ENCODE assay signal across 18 mouse cellular contexts in genomic region chr1:156471955-156472354, GRCm38 (mm10). TPM values are rescaled to one million over a fixed set of nuclear protein-coding genes. Genes with fewer than 3 reads are reported as not detected.
DNase-seq lines count a peak whose midpoint lies in the region; ATAC-seq and TF ChIP-seq lines count a peak whose summit lies in the region.
"Had no signal": no experiment of that assay in that cellular context is flagged by ENCODE, and none has a peak within 500 bp of the region (broad histone marks: within the 10 kb centered on the region; RNA-seq: fewer than 3 reads in every experiment).

No protein-coding gene starts in this region.

- peak overlapping the region; percentile 84 for H3K4me2 ChIP-seq in heart, embryonic 15.5 days
- H3K4me2 ChIP-seq in lung, embryonic 16.5 days (ENCODE audit: low read depth, low read length) = peak overlapping the region; percentile 26
- peak overlapping the region; percentile 94 for H3K4me2 ChIP-seq in intestine, postnatal 0 days (replicated peaks; ENCODE audit: low read depth)
- peak overlapping the region; percentile 58; the same call in 1 of the 2 replicates for H3K4me2 ChIP-seq in stomach, embryonic 15.5 days

- no peak for DNase-seq in heart, adult 8-10 months (ENCODE audit: low spot score)
- DNase-seq in lung, adult 18-20 months = no peak
- DNase-seq in layer of hippocampus, postnatal 36 days = no peak
- no peak for DNase-seq in midbrain, embryonic 10.5 days (ENCODE audit: low spot score)
- DNase-seq: adrenal gland, postnatal 36 days; cerebellum, adult 2 months; gastrocnemius, postnatal 25 days; kidney, postnatal 36 days; retina, postnatal 1 day; thymus, postnatal 25 days had no signal

- H3K27ac ChIP-seq in heart, embryonic 15.5 days = peak overlapping the region; percentile 72; the same call in 1 of the 2 replicates
- H3K27ac ChIP-seq in lung, embryonic 16.5 days (ENCODE audit: low read length) = 0 out of 2 replicates have a peak overlapping the region, but pooled peaks have one; percentile 0
- peak overlapping the region; percentile 58 for H3K27ac ChIP-seq in intestine, postnatal 0 days (ENCODE audit: low read depth, low read length)
- peak overlapping the region; percentile 60 for H3K27ac ChIP-seq in stomach, embryonic 15.5 days
- no peak overlapping the region for H3K27ac ChIP-seq in midbrain, embryonic 10.5 days (replicated peaks)
- H3K27ac ChIP-seq: hindbrain, embryonic 13.5 days; midbrain, embryonic 15.5 days; neural tube, embryonic 13.5 days had no signal

- H3K4me3 ChIP-seq in heart, embryonic 15.5 days = peak overlapping the region; percentile 79
- H3K4me3 ChIP-seq in lung, embryonic 16.5 days (ENCODE audit: low read length) = no peak overlapping the region
- no peak overlapping the region for H3K4me3 ChIP-seq in intestine, postnatal 0 days (ENCODE audit: low read depth, low read length)
- H3K4me3 ChIP-seq in stomach, embryonic 15.5 days (replicated peaks) = peak overlapping the region; percentile 81; the same call in 1 of the 2 replicates
- H3K4me3 ChIP-seq in midbrain, embryonic 10.5 days = no peak overlapping the region
- H3K4me3 ChIP-seq: hindbrain, embryonic 13.5 days had no signal

- H3K36me3 ChIP-seq in heart, embryonic 15.5 days = no peaks in the 10 kb centered on the region
- H3K36me3 ChIP-seq in lung, embryonic 16.5 days (ENCODE audit: control insufficient read depth, insufficient read depth, low read length) = peaks cover 3% of the 10 kb centered on the region; the same call in 1 of the 2 replicates
- no peaks in the 10 kb centered on the region for H3K36me3 ChIP-seq in intestine, postnatal 0 days (ENCODE audit: control insufficient read depth, insufficient read depth)
- H3K36me3 ChIP-seq in stomach, embryonic 15.5 days = 0 out of 2 replicates have a peak, but pooled peaks cover 2% of the 10 kb centered on the region
- peaks cover 18% of the 10 kb centered on the region for H3K36me3 ChIP-seq in midbrain, embryonic 10.5 days
- H3K36me3 ChIP-seq: midbrain, embryonic 15.5 days had no signal

- WGBS in heart, embryonic 15.5 days = 77% methylated on average over 7 of the region's 7 CpGs
- 62% methylated on average over 7 of the region's 7 CpGs for WGBS in lung, embryonic 16.5 days
- WGBS in intestine, postnatal 0 days = 47% methylated on average over 7 of the region's 7 CpGs
- 59% methylated on average over 7 of the region's 7 CpGs for WGBS in stomach, embryonic 15.5 days
- WGBS in midbrain, embryonic 10.5 days = 91% methylated on average over 7 of the region's 7 CpGs

- ATAC-seq in heart, embryonic 15.5 days (replicated peaks; ENCODE audit: insufficient number of reproducible peaks, insufficient read depth, low FRiP score, low read depth) = no peak
- no peak for ATAC-seq in lung, embryonic 16.5 days (ENCODE audit: low read depth)
- no peak for ATAC-seq in intestine, postnatal 0 days
- no peak for ATAC-seq in stomach, embryonic 15.5 days (ENCODE audit: insufficient read depth, low FRiP score, low read depth)
- ATAC-seq: midbrain, embryonic 15.5 days had no signal

- H3K4me1 ChIP-seq in heart, embryonic 15.5 days (replicated peaks) = peaks cover 27% of the 10 kb centered on the region
- peaks cover 25% of the 10 kb centered on the region for H3K4me1 ChIP-seq in lung, embryonic 16.5 days (replicated peaks; ENCODE audit: control insufficient read depth, insufficient read depth, low read length)
- H3K4me1 ChIP-seq in intestine, postnatal 0 days (replicated peaks; ENCODE audit: control insufficient read depth, insufficient read depth, low read length) = peaks cover 11% of the 10 kb centered on the region; the same call in 1 of the 2 replicates
- 0 out of 2 replicates have a peak, but pooled peaks cover 6% of the 10 kb centered on the region for H3K4me1 ChIP-seq in stomach, embryonic 15.5 days
- H3K4me1 ChIP-seq in midbrain, embryonic 10.5 days = peaks cover 46% of the 10 kb centered on the region

- no peak overlapping the region for H3K9ac ChIP-seq in heart, embryonic 15.5 days
- no peak overlapping the region for H3K9ac ChIP-seq in lung, embryonic 16.5 days (ENCODE audit: low read length)
- H3K9ac ChIP-seq in intestine, postnatal 0 days (ENCODE audit: low read depth, low read length) = no peak overlapping the region
- H3K9ac ChIP-seq in stomach, embryonic 15.5 days = no peak overlapping the region
- H3K9ac ChIP-seq: hindbrain, embryonic 13.5 days; midbrain, embryonic 15.5 days; neural tube, embryonic 13.5 days had no signal

- no peaks in the 10 kb centered on the region for H3K27me3 ChIP-seq in heart, embryonic 15.5 days
- H3K27me3 ChIP-seq in lung, embryonic 16.5 days (ENCODE audit: control insufficient read depth, insufficient read depth, low read depth, low read length) = no peaks in the 10 kb centered on the region
- H3K27me3 ChIP-seq in intestine, postnatal 0 days (replicated peaks; ENCODE audit: control insufficient read depth, insufficient read depth, low read length) = no peaks in the 10 kb centered on the region
- H3K27me3 ChIP-seq in stomach, embryonic 15.5 days (replicated peaks) = no peaks in the 10 kb centered on the region
- H3K27me3 ChIP-seq in midbrain, embryonic 10.5 days (ENCODE audit: low read depth, poor library complexity, severe bottlenecking) = no peaks in the 10 kb centered on the region
- H3K27me3 ChIP-seq: midbrain, embryonic 15.5 days; neural tube, embryonic 13.5 days had no signal

- H3K9me3 ChIP-seq in heart, embryonic 15.5 days (replicated peaks) = no peaks in the 10 kb centered on the region
- H3K9me3 ChIP-seq in lung, embryonic 16.5 days (ENCODE audit: control insufficient read depth, low read length) = peaks cover 5% of the 10 kb centered on the region; the same call in 1 of the 2 replicates
- H3K9me3 ChIP-seq in intestine, postnatal 0 days (ENCODE audit: control insufficient read depth) = no peaks in the 10 kb centered on the region
- H3K9me3 ChIP-seq in stomach, embryonic 15.5 days = 0 out of 2 replicates have a peak, but pooled peaks cover 5% of the 10 kb centered on the region
- H3K9me3 ChIP-seq in midbrain, embryonic 10.5 days (replicated peaks) = peaks cover 3% of the 10 kb centered on the region; the same call in 1 of the 2 replicates
- H3K9me3 ChIP-seq: midbrain, embryonic 15.5 days had no signal

- TF ChIP-seq CTCF in intestine, postnatal 0 days (IDR thresholded peaks at IDR 0.05; ENCODE audit: low read depth) = no peak

RNA-seq across cellular contexts. Expression of gene Soat1, which starts 2.2 kb away (rescaled TPM):
- polyA plus RNA-seq in heart, embryonic 15.5 days (2015; fragmentation: Nextera tagmentation; extraction: Ambion mirVana) = 27.7 and 31.4 TPM in 2 replicates
- 1 to 10 TPM; 4.7 to 7.6 (median 6.2) TPM for total RNA-seq in heart, adult 8-10 months (2022)
- 38.7 and 38.9 TPM in 2 replicates for polyA plus RNA-seq in lung, embryonic 16.5 days (2015; fragmentation: Nextera tagmentation; extraction: Ambion mirVana)
- 51.2 and 62.5 TPM in 2 replicates for polyA plus RNA-seq in intestine, postnatal 0 days (2015; fragmentation: Nextera tagmentation; extraction: Ambion mirVana)
- polyA plus RNA-seq in stomach, embryonic 15.5 days (2015; fragmentation: Nextera tagmentation; extraction: Ambion mirVana) = 51.5 and 52.8 TPM in 2 replicates
- total RNA-seq in layer of hippocampus, postnatal 36 days (2021) = 10 to 100 TPM; 49.9 to 56.2 TPM
- polyA plus RNA-seq in midbrain, embryonic 10.5 days (2016; fragmentation: Nextera tagmentation; extraction: Ambion mirVana) = 26.3 and 29.4 TPM in 2 replicates

RNA-seq across cellular contexts. Expression of gene Axdnd1, which starts 51.0 kb away (rescaled TPM):
- 0.14 and 0.24 TPM in 2 replicates for polyA plus RNA-seq in heart, embryonic 15.5 days (2015; fragmentation: Nextera tagmentation; extraction: Ambion mirVana)
- total RNA-seq in heart, adult 8-10 months (2022) = not detected
- 0.15 and 0.41 TPM in 2 replicates for polyA plus RNA-seq in lung, embryonic 16.5 days (2015; fragmentation: Nextera tagmentation; extraction: Ambion mirVana)
- not detected in 2 replicates for polyA plus RNA-seq in intestine, postnatal 0 days (2015; fragmentation: Nextera tagmentation; extraction: Ambion mirVana)
- 0.18 TPM in 1 of 2 replicates, not detected in the other for polyA plus RNA-seq in stomach, embryonic 15.5 days (2015; fragmentation: Nextera tagmentation; extraction: Ambion mirVana)
- 1 to 10 TPM in 1 of 2 experiments, under 1 TPM in 1; 0.27 to 1.1 TPM for total RNA-seq in layer of hippocampus, postnatal 36 days (2021)
- 0.09 and 0.12 TPM in 2 replicates for polyA plus RNA-seq in midbrain, embryonic 10.5 days (2016; fragmentation: Nextera tagmentation; extraction: Ambion mirVana)
- total RNA-seq: gastrocnemius, postnatal 25 days had no signal
- polyA plus RNA-seq: G1E had no signal

RNA-seq across cellular contexts. Expression of gene Gm10031, which starts 51.9 kb away (rescaled TPM):
- 0.25 and 0.39 TPM in 2 replicates for polyA plus RNA-seq in heart, embryonic 15.5 days (2015; fragmentation: Nextera tagmentation; extraction: Ambion mirVana)
- total RNA-seq in heart, adult 8-10 months (2022) = 10 to 100 TPM; 43.9 to 59.3 (median 54.1) TPM
- polyA plus RNA-seq in lung, embryonic 16.5 days (2015; fragmentation: Nextera tagmentation; extraction: Ambion mirVana) = 0.34 and 0.69 TPM in 2 replicates
- polyA plus RNA-seq in intestine, postnatal 0 days (2015; fragmentation: Nextera tagmentation; extraction: Ambion mirVana) = 0.35 and 0.52 TPM in 2 replicates
- polyA plus RNA-seq in stomach, embryonic 15.5 days (2015; fragmentation: Nextera tagmentation; extraction: Ambion mirVana) = 0.35 and 1.8 TPM in 2 replicates
- 10 to 100 TPM; 41.8 to 45.7 TPM for total RNA-seq in layer of hippocampus, postnatal 36 days (2021)
- polyA plus RNA-seq in midbrain, embryonic 10.5 days (2016; fragmentation: Nextera tagmentation; extraction: Ambion mirVana) = 0.35 TPM in 2 replicates

Comparison
In these comparisons a context has a peak if more than half of its experiments do, and no peak if none do; other contexts are left out.
1. H3K4me2 ChIP-seq: peak in every context shown above with its lines; median percentile 94 in intestine, postnatal 0 days; 84 in heart, embryonic 15.5 days; 58 in stomach, embryonic 15.5 days; 26 in lung, embryonic 16.5 days.
2. H3K4me3 ChIP-seq: peak in heart, embryonic 15.5 days (single experiment) and stomach, embryonic 15.5 days (single experiment); none in lung, embryonic 16.5 days (single experiment), intestine, postnatal 0 days (single experiment) and midbrain, embryonic 10.5 days (single experiment).